Mouse (Mus musculus) left cerebral cortex, postnatal 14 days (tissue): ENCODE data around the gene Zfp473. TPM values are rescaled to one million over a fixed set of nuclear protein-coding genes. Genes with fewer than 3 reads are reported as not detected.
"Not testable (repeated sequence)": the region's sequence is repeated elsewhere in the genome, so short reads cannot be mapped to it uniquely, and the experiment has no call there.

Experiments used
- DNase-seq, 2 experiments: peaks; one replicate each; pipeline ENCODE4 v3.0.0; 2021 to 2022; ENCODE audit warnings: low spot score in 2 of 2, mixed read lengths in 1 of 2
- intact Hi-C: fragments of 180-260 bp; cut with DNase I; formaldehyde crosslinking; loops from one replicate; pipeline ENCODE4 v1.15.1; 2025
- total RNA-seq, 2 experiments: library from RNA; stranded (reverse); gene quantifications; 2 replicates each; pipeline ENCODE4 v1.2.3; 2021

Gene Zfp473
- total RNA-seq, 2 experiments from 2014 or later = 0.37 to 0.38 TPM

DNA sequence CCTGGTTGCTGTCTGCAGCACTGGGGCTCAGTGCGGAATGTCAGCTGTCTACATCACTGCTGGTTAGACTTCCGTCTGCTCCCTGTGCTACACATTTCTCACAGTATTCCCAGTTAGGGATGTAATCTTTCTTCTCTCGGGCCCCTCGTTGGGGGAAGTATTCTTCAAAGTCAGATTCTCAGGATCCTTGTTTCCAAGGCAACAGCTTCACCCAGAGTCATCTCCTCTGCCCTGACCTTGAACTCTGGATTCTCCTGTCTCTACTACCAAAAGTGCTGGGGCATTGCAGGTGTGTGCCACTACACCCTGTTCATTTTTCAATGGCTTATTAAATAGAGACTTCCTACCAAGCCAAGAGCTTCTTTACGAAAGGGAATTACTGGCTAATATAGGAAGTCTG, 23.7 kb downstream of the Zfp473 start:
- intact Hi-C loops = no loop called here
- no peak for DNase-seq

DNA sequence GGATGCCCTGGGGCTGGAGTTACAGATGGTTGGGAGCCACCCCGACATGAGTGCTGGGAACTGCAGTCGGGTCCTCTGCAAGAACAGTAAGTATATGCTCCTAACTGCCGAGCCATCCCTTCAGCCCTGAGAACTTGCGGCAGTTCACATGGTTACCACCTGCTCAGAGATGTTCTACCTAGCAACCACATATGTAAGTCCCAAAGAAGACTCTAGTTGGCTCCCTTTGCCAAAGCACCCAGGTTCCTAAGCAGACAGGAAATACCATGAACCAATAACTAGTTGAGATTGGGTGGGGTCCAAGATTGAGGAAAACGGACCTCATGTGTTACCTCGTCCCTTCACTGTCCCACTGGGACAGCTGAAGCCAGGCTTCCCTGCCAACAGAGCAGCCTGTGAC, 24.5 kb downstream of the Zfp473 start:
- DNase-seq = peak; percentile 20 to 60
- intact Hi-C loops = no loop called here

DNA sequence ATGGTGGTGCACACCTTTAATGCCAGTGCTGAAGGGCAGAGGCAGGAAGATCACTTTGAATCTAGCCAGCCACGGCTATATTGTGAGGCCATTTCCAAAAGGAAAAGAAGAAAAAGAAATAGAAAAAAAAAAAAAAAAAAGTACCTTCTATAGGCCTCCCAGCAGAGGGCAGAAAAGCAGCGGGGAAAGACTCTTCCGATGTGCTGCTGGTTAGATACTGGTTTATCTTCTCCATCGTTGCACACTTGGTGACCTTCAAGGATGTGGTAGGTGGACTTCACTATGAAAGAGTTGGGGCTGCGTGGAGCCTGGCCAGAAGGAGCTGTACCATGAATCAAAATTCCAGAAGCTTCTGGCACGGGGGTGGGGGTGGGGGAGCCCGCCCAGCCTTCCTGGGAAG, 26.5 kb downstream of the Zfp473 start:
- intact Hi-C loops = loop anchor here (1.0 kb wide), 1 partner anchor 101 kb away; no protein-coding TSS in a partner anchor
- DNase-seq = peak; percentile 9 to 55

DNA sequence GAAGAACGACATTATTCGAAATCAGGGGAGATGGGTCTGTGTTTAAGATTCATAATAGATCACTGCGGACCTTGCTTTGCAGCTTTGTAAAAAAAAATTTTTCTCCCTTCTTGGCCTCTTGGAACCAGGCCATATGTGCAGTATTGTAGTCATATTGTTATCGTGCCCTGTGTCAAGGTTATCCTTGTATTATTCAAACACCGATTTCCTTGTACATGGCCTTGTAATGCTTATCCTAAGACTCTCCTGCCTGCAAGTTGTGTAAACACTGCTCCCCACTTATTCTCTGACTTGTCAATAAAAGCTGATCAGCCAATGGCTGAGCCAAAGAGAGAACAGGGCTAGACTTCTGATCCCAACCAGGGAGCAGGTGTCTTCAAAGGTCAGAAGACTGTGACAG, 28.8 kb downstream of the Zfp473 start:
- no peak for DNase-seq
- intact Hi-C loops = no loop called here

DNA sequence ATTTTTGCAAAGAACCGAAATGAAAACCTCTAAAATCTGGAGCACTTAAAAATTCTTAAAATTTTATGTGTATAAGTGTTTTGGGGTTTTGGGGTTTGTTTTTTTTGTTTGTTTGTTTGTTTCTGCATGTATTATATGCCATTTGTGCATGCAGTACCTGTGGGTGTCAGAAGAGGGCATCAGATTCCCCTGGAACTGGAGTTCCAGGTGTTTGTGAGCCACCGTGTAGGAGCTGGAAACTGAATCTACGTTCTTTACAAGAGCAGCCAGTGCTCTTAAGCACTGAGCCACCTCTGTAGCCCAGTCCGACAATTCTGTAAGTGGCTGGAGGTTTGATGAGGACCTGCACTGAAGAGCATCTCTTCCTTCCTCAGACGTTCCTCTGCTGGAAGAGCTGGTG, 41.0 kb downstream of the Zfp473 start:
- no peak for DNase-seq
- intact Hi-C loops = no loop called here

DNA sequence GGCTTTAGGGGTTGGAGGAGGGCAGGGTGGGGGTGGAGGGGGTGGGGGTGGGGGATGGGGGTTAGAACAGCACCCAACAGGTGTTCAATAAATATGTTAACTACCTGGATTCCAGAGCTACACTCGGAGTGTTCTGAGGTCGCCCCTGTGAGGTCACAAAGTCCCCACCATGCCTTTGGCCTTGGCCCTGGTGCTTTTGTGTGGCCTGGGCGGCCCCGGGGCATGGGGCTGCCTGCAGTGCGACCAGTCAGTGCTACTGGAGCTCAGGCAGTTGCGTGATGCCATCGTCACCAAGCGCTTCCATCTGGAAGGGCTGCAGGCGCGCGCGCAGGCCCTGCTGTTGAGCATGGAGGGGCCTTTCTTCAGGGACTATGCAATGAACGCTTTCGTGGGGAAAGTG, 42.3 kb downstream of the Zfp473 start, which contains the start of gene Izumo2:
Gene Izumo2 (plus strand): TSS at position 169 of the 400 bp plus-strand sequence.
- intact Hi-C loops = no loop called here
- DNase-seq = no peak

GRCm38 (mm10) chr7:44708093-44708492, 42.8 kb downstream of the Zfp473 start:
- intact Hi-C loops, DNase-seq: not testable (repeated sequence)

DNA sequence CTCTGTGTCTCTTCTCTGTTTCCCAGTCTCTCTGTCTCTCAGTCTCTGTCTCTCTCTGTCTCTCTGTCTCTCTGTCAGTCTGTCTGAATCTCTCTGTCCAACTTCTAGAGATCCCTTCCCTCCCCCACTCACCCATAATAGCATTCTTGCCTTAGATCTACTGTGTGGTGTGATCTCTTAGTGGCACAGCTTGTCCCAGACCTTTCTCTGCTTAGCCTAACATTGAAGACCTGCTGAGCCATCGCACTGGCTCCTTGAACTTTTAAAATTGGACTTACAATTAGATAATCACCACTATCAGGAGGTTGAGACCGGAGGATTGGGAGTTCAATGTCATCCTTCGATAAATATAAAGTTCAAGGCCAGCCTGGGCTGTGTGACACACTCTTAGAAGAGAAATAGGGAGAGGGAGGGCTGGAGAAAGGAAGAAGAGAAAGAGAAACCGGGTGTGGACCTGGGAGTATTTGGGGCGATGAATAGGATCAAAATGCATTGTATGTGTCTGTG, 43.6 kb downstream of the Zfp473 start:
- intact Hi-C loops = no loop called here
- DNase-seq = no peak

DNA sequence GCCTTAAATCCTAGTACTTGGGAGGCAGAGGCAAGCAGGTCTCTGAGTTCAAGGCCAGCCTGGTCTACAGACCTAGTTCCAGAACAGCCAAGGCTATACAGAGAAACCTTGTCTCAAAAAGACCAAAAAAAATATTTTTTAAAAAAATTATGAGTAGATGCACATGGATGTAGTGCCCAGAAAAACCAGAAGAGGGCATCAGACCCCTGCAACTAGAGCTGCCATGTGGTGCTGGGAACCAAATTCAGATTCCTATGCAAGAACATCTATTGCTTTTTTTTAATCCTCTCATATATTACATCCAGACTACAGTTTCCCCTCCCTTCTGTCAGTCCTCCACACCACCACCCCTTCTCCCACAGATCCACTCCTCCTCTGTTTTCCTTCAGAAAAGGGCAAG, 44.5 kb downstream of the Zfp473 start:
- no peak for DNase-seq
- intact Hi-C loops = no loop called here

- intact Hi-C loops = no loop called here
Measured at GRCm38 (mm10) chr7:44705086-44705485, 45.8 kb downstream of the Zfp473 start.

GRCm38 (mm10) chr7:44704363-44704762, 46.5 kb downstream of the Zfp473 start:
- intact Hi-C loops = loop anchor here (5.0 kb wide), 2 partner anchors 37 to 52 kb away; no protein-coding TSS in a partner anchor
- peak; percentile 26 to 55 for DNase-seq

More at GRCm38 (mm10) chr7:44705086-44705485, 45.8 kb downstream of the Zfp473 start:
- no peak for DNase-seq

- intact Hi-C loops = loop anchor here (5.0 kb wide), 2 partner anchors 36 to 51 kb away; no protein-coding TSS in a partner anchor
- no peak for DNase-seq
Measured at GRCm38 (mm10) chr7:44702985-44703384, 47.9 kb downstream of the Zfp473 start.

DNA sequence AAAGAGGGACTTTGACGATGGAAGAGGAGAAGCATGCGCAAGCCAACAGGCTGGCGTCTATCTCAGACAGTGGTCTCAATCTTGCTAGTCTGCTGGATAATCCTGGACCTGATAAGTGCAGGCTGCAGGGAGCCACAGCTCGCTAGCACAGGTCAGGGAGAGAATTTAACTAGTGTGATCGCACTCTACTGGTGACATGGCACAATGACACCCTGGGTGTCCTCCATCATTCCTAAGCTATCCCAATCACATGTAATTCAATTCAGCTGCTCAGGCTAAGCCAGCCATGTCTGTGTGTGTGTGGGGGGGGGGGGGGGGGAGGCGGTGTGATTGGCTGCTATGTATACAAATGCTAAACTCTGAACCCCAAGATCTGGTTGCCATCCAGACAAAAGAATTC, 48.9 kb downstream of the Zfp473 start:
- intact Hi-C loops = loop anchor here (5.0 kb wide), 2 partner anchors 35 to 50 kb away; no protein-coding TSS in a partner anchor
- DNase-seq = peak; percentile 28 to 50

DNA sequence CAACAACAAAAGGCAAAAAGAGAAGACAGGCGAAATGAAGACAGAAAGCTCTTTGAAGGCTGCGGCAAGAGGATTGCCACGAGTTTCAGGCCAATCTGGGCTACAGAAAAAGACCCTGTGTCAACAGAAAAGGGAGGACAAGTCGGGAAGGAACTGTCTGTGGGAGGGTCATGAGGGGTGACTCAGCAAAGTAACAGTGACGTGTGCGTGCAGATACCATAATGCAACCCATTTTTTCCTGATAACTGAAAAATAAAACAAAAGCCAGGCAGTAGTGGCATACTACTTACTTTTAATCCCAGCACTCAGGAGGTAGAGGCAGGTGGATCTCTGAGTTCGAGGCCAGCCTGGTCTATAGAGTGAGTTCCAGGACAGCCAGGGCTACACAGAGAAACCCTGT, 52.9 kb downstream of the Zfp473 start:
- no peak for DNase-seq
- intact Hi-C loops = no loop called here

GRCm38 (mm10) chr7:44697191-44697710, 53.6 kb downstream of the Zfp473 start:
- intact Hi-C loops = no loop called here
- DNase-seq = no peak

- DNase-seq = no peak
- intact Hi-C loops = no loop called here
Measured at GRCm38 (mm10) chr7:44695223-44695622, 55.6 kb downstream of the Zfp473 start.

DNA sequence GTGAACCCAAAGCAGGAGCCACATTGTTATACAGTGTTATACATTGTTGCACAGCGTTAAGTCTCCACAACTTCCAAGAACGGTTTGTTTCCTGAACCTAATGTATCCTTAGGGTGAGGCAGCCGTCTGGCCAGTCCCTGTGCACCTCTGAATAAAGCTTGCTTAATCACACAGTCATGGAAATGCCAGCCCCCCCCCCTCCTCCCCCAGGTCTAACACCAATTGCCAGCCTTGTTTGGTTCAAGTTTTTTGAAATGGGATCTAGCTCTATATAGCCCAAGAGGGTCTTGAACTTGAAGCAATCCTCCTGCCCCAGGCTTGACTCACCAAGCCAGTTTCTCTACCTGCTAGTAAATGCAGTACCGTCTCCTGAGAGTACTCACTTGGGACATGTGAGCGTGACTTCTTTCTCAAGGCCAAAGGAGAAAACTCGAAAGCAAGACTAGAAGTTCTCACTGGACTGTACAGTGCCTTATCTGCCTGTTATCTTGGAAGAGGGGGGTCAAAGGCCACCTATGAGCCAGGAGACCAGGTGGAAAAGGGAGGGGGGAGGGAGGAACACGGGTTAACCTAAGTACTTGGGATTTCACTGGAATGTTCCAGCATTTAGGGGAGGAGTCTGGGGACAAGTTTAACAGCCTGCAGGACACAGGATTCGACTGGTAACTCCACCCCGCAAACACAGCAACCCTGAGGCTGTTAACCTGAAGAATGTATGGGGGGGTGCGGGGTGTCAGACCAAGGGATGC, 57.2 kb downstream of the Zfp473 start:
- DNase-seq = no peak
- intact Hi-C loops = no loop called here

- intact Hi-C loops = no loop called here
- no peak for DNase-seq
Measured at GRCm38 (mm10) chr7:44689331-44689730, 61.5 kb downstream of the Zfp473 start.

DNA sequence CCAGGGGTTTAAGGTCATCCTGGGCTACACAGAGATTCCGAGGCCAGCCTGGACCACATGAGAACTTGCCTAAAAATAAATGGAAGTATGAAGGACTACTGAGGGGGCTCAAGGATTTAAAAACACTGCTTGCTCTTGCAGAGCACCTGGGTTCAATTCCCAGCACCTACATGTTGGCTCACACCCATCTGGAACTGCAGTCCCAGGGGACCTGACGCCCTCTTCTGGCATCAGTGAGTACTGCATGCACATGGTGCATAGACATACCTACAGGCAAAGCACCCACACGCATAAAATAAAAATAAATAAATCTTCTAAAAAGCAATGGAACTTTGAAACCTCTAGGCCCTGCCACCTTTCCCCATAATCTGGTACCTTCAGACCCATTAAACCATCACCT, 62.0 kb downstream of the Zfp473 start:
- intact Hi-C loops = no loop called here
- DNase-seq = no peak

GRCm38 (mm10) chr7:44685531-44686402, 65.1 kb downstream of the Zfp473 start:
- intact Hi-C loops = no loop called here
- DNase-seq = no peak
